In genomic region chr11:119796846-119797245, GRCm38 (mm10) we compare ENCODE assay signal across 17 mouse cellular contexts.
DNase-seq lines count a peak whose midpoint lies in the region; TF ChIP-seq lines count a peak whose summit lies in the region.
"Had no signal": no experiment of that assay in that cellular context is flagged by ENCODE, and none has a peak within 500 bp of the region (broad histone marks: within the 10 kb centered on the region; RNA-seq: fewer than 3 reads in every experiment).

No protein-coding gene starts in this region.

- peaks cover 13% of the 10 kb centered on the region for H3K79me2 ChIP-seq in C2C12 (ENCODE audit: control insufficient read depth, insufficient read depth)
- no peaks in the 10 kb centered on the region for H3K79me2 ChIP-seq in macrophage (ENCODE audit: inconsistent target)

- no peak overlapping the region for H3K4me3 ChIP-seq in gastrocnemius, adult 2 months
- H3K4me3 ChIP-seq in left cerebral cortex, adult 2 months = no peak overlapping the region
- H3K4me3 ChIP-seq in C2C12 (ENCODE audit: insufficient read depth, poor library complexity, severe bottlenecking) (no peak overlapping the region), macrophage (ENCODE audit: inconsistent target) (no peak overlapping the region)
- H3K4me3 ChIP-seq: embryonic facial prominence, embryonic 12.5 days; forebrain, embryonic 10.5 days; forebrain, embryonic 15.5 days; liver, embryonic 15.5 days; midbrain, embryonic 13.5 days had no signal

- WGBS in macrophage (ENCODE audit: missing documents) = 94% methylated on average over 7 of the region's 7 CpGs

- H3K27me3 ChIP-seq in C2C12 (ENCODE audit: control insufficient read depth, insufficient read depth, insufficient read length) = no peaks in the 10 kb centered on the region
- H3K27me3 ChIP-seq: embryonic facial prominence, embryonic 12.5 days; forebrain, embryonic 15.5 days; liver, embryonic 15.5 days; midbrain, embryonic 13.5 days had no signal

- peak overlapping the region; percentile 22 for H3ac ChIP-seq in C2C12 (ENCODE audit: control insufficient read depth, insufficient read length, low read depth)

- intact Hi-C loops in gastrocnemius, adult 2 months (cut with DNase I) = no loop called here
- intact Hi-C loops in left cerebral cortex, adult 2 months (cut with DNase I) = loop anchor here (5.0 kb wide), 3 partner anchors 110 to 280 kb away; partner anchors contain the start of gene Nptx1

- H3K79me3 ChIP-seq in C2C12 (ENCODE audit: low read depth) = no peaks in the 10 kb centered on the region

- peak overlapping the region; percentile 82 for H3K27ac ChIP-seq in gastrocnemius, adult 2 months
- peak overlapping the region; percentile 87 for H3K27ac ChIP-seq in left cerebral cortex, adult 2 months
- H3K27ac ChIP-seq in macrophage = peak overlapping the region; percentile 66
- H3K27ac ChIP-seq: embryonic facial prominence, embryonic 12.5 days; liver, embryonic 15.5 days; midbrain, embryonic 13.5 days; stomach, postnatal 0 days had no signal

- DNase-seq in gastrocnemius, adult 2 months = no peak
- DNase-seq in gastrocnemius, adult 8-10 months (ENCODE audit: low spot score in 2 of 2) = no peak
- DNase-seq in left cerebral cortex, adult 2 months (ENCODE audit: extremely low spot score in 1 of 2, low spot score in 2 of 2) = no peak
- no peak for DNase-seq in left cerebral cortex, adult 18-20 months (ENCODE audit: low spot score in 2 of 2)
- DNase-seq in ovary, adult 18-20 months (ENCODE audit: low spot score) = no peak
- DNase-seq in embryo, embryonic 10.5 days (ENCODE audit: low spot score) = no peak
- DNase-seq: adrenal gland, postnatal 14 days; lung, embryonic 14.5 days; lung, postnatal 14 days had no signal

- H3K36me3 ChIP-seq in C2C12 (ENCODE audit: control insufficient read depth, insufficient read depth) (peaks cover 30% of the 10 kb centered on the region), macrophage (ENCODE audit: inconsistent target) (no peaks in the 10 kb centered on the region)
- H3K36me3 ChIP-seq: embryonic facial prominence, embryonic 12.5 days; forebrain, embryonic 15.5 days had no signal

- no peak for TF ChIP-seq CTCF in gastrocnemius, adult 2 months (IDR thresholded peaks at IDR 0.05)
- no peak for TF ChIP-seq CTCF in left cerebral cortex, adult 2 months (IDR thresholded peaks at IDR 0.05)
- TF ChIP-seq CTCF in C2C12 (IDR thresholded peaks at IDR 0.05; ENCODE audit: control insufficient read depth, insufficient read depth, insufficient read length) = no peak

TF ChIP-seq in C2C12, 6 proteins besides CTCF, POLR2A, EP300 and RAD21:
- TF ChIP-seq CEBPB (IDR thresholded peaks at IDR 0.05; ENCODE audit: low read depth) = no peak
- peak; percentile 52 for TF ChIP-seq MYOD1 (IDR thresholded peaks at IDR 0.05; ENCODE audit: control insufficient read depth, insufficient read length, low read depth)
